Mouse (Mus musculus) heart, embryonic 10.5 days (tissue): Measurements from ENCODE around the gene Pfn1. TPM values are rescaled to one million over a fixed set of nuclear protein-coding genes. Genes with fewer than 3 reads are reported as not detected.

ENCODE experiments used
- DNase-seq: peaks from one replicate; pipeline ENCODE4 v3.0.0-alpha.2; 2017; ENCODE audit warnings: low spot score
- H3K27ac ChIP-seq: fragments of 300-500 bp; sonication (generic); 2 replicates; pipeline ENCODE4 v1.5.1; 2016; ENCODE audit warnings: mild to moderate bottlenecking
- H3K27me3 ChIP-seq: fragments of 300-500 bp; sonication (generic); 2 replicates; pipeline ENCODE4 v1.6.1; 2016; ENCODE audit warnings: mild to moderate bottlenecking; ENCODE audit not compliant: poor library complexity, insufficient read depth, severe bottlenecking
- H3K36me3 ChIP-seq: fragments of 300-500 bp; sonication (generic); 2 replicates; pipeline ENCODE4 v1.6.1; 2016; ENCODE audit warnings: mild to moderate bottlenecking, moderate library complexity
- H3K4me1 ChIP-seq: fragments of 300-500 bp; sonication (generic); 2 replicates; pipeline ENCODE4 v1.6.1; 2016; ENCODE audit warnings: mild to moderate bottlenecking
- H3K4me3 ChIP-seq: fragments of 300-500 bp; sonication (generic); 2 replicates; pipeline ENCODE4 v1.5.1; 2016; ENCODE audit warnings: mild to moderate bottlenecking, moderate library complexity
- H3K9me3 ChIP-seq: fragments of 300-500 bp; sonication (generic); 2 replicates; pipeline ENCODE4 v1.6.1; 2016; ENCODE audit warnings: mild to moderate bottlenecking, moderate library complexity
- whole genome bisulfite sequencing: fragments of 180-500 bp; shearing (Covaris S2); methylation state at CpG from one replicate; pipeline ENCODE4 v1.1.7; 2016; 5-methylcytosine and 5-hydroxymethylcytosine counted together
- polyA plus RNA-seq: library from polyadenylated mRNA; unstranded; fragments of >200 nt; fragmentation: Nextera tagmentation; extraction: Ambion mirVana; gene quantifications from 2 replicates; pipeline ENCODE4 v1.2.1, GENCODE M21; 2016

Gene Pfn1
- polyA plus RNA-seq, 1 experiment from 2014 or later: 2,208 TPM

DNA sequence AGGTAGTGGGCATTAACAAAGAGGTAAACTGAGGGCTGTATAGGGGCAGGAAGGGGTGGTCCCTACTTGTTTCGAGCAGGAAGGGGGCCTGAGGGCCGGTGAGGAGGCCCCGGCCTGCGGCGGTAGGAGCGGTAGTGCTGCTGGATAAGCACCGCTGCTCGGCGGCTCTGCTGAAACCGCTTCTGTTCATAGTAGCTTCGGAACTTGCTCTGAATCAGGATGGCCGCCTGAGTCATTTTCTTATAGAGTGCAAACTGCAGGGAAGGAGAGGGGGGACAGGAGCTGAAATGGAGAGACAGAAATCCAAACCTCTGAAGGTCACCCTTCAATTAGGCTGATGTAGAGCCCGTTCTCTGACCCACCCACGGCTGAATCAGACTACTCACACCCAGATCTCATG lies 16.0 kb upstream of the Pfn1 start:
- H3K27ac ChIP-seq: peak overlapping the region; percentile 96
- H3K4me1 ChIP-seq: peaks cover 41% of the 10 kb centered on the region
- H3K27me3 ChIP-seq: no peaks in the 10 kb centered on the region
- no peaks in the 10 kb centered on the region for H3K9me3 ChIP-seq
- no peak for DNase-seq
- 51% methylated on average over 14 of the region's 14 CpGs for WGBS
- H3K4me3 ChIP-seq: peak overlapping the region; percentile 77
- H3K36me3 ChIP-seq: peaks cover 44% of the 10 kb centered on the region

DNA sequence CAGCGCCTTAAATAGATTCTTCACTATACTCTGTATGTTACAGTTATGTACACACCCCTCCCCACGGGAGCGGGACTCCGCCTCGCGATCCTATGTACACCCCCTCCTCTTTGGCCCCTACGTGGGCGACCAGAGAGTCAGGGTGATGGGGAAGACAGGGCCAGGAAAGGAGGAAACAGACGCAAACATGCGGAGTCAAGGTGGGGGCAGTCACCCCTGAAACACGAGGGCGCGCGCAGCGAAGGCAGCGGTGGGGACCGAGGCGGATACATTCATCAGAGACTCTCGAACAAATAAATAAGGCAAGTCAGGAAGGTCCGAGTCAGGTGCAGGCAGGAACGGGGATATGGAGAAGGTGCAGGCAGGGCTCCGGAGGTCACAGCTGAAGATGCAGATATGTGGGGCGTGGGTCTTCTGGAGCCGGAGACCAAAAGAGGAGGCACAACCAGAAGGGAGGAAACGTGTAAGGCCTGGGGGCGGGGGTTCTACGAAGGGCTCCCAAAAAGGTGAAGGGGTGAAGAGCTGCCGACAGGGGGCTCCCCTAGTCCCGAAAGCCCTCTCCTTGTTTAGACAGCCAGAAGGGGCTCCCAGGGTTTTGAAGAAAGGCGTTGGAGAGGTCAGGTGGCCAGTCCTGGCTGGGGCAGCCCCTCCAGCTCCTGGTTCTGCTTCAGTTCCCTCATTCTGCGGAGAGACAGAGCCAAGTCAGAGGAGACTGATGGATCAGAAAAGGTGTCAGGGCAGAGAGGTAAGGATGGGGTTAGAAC lies 15.3 kb upstream of the Pfn1 start:
- Histone ChIP-seq H3K27ac (peak overlapping the region; percentile 96), H3K27me3 (no peaks in the 10 kb centered on the region), H3K9me3 (no peaks in the 10 kb centered on the region), H3K4me3 (peak overlapping the region; percentile 77), H3K4me1 (peaks cover 41% of the 10 kb centered on the region), H3K36me3 (peaks cover 45% of the 10 kb centered on the region)
- DNase-seq: peak; percentile 94
- under 1% methylated on average over 31 of the region's 31 CpGs for WGBS

GRCm38 (mm10) chr11:70668771-70669505 lies 14.5 kb upstream of the Pfn1 start, which contains the start of gene Spag7:
TSS of gene Spag7 (minus strand) at chr11:70669416.
- peaks cover 42% of the 10 kb centered on the region for H3K4me1 ChIP-seq
- WGBS: under 1% methylated on average over 44 of the region's 44 CpGs
- H3K27me3 ChIP-seq: no peaks in the 10 kb centered on the region
- H3K27ac ChIP-seq: peak within 1 kb of the TSS; percentile 96
- H3K4me3 ChIP-seq: peak within 1 kb of the TSS; percentile 77
- no peaks in the 10 kb centered on the region for H3K9me3 ChIP-seq
- peak; percentile 100 for DNase-seq
- H3K36me3 ChIP-seq: peaks cover 46% of the 10 kb centered on the region

DNA sequence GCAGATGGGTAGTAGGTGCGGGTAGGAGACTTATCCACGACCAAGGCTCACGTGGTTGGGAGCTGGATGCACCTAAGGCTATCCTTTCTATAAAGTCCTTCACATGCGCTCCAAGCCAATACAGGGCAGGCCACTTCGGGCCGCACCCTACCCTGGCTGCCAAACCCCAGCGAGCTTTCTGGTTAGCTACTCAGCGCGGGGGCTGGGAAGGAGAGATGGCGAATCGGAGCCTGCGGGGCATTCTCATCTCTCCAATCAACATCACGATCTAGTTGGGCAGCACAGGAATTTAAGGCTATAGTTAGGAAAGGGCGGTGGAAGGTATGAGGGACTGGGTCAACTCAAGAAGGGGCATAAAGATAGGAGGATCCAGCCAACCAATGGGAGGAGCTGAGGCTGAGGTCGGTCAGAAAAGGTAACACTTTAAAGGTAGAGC lies 13.9 kb upstream of the Pfn1 start:
- H3K36me3 ChIP-seq: peaks cover 47% of the 10 kb centered on the region
- DNase-seq: no peak
- WGBS: 1% methylated on average over 15 of the region's 15 CpGs

DNA sequence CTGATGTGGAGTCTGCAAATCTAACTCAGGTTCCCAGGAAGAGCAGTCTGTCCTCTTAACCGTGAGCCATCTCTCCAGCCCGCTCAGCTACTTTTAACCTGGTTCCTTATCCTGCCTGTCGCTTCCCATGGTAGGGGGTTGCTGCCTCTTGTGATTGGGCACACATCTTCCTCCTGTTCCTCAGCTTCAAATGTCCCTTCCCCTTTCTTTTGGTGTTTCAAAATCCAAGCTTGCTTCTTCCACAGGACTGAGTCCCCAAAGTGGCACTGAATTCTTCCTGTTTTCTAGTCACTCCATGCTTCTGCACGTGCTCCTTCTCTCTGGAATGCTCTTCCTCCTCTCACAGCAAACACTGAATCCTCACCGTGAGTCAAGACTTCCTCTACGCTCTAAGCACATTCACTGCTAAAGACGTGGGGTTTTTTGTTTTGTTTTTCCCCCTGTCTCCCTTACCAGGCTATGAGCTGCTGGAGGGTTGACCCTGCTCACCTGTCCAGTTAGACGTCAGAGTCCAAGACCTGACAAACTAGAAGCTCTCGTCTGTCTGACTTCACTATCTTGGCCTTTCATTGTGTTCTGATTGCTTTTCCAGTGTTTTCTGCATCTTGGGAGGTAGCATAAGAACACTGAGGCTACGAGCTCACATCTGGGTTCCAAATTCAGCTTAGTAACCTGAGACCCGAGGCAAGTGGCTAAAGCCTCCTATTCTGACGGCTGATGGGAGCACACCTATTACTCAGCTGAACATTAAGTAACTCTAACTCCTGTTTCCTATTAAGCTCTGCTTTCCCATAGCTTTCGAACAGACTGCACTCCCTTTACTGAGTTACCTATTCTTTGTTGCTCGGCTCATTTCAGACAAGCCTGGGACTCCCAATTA lies 13.1 kb upstream of the Pfn1 start:
- Histone ChIP-seq H3K27me3 (no peaks in the 10 kb centered on the region), H3K4me3 (peak overlapping the region; percentile 77), H3K36me3 (peaks cover 53% of the 10 kb centered on the region), H3K9me3 (no peaks in the 10 kb centered on the region), H3K27ac (peak overlapping the region; percentile 96), H3K4me1 (peaks cover 44% of the 10 kb centered on the region)
- WGBS: 77% methylated on average over 14 of the region's 14 CpGs
- no peak for DNase-seq

More for the DNA sequence above, 13.9 kb upstream of the Pfn1 start:
- Histone ChIP-seq H3K9me3 (no peaks in the 10 kb centered on the region), H3K4me3 (peak overlapping the region; percentile 77), H3K27me3 (no peaks in the 10 kb centered on the region), H3K27ac (peak overlapping the region; percentile 96), H3K4me1 (peaks cover 44% of the 10 kb centered on the region)

GRCm38 (mm10) chr11:70666687-70667086 lies 12.2 kb upstream of the Pfn1 start:
- H3K4me3 ChIP-seq: no peak overlapping the region
- WGBS: 92% methylated on average over 8 of the region's 8 CpGs
- peaks cover 36% of the 10 kb centered on the region for H3K4me1 ChIP-seq
- H3K9me3 ChIP-seq: no peaks in the 10 kb centered on the region
- DNase-seq: no peak
- no peaks in the 10 kb centered on the region for H3K27me3 ChIP-seq
- H3K36me3 ChIP-seq: peaks cover 56% of the 10 kb centered on the region
- no peak overlapping the region for H3K27ac ChIP-seq

DNA sequence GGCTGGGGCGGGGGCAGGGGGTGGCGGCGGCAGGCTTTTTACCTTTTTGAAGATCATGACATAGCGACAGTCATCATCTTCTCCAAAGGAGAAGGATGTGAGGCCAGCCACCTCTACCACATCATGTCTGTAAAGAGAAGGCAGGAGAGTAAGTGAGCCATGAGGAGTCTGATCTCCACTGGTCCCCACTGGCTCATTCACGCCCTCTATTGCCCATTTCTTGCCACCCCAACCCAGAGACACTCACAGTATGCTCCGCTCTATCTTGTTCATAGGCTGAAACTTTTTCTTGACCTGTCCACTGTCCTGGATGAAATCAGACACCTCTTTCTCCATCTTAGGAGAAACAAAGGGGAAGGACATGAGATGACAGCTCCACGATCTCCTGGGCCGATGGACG lies 10.3 kb upstream of the Pfn1 start:
- Histone ChIP-seq H3K4me1 (peaks cover 27% of the 10 kb centered on the region), H3K4me3 (no peak overlapping the region), H3K27me3 (no peaks in the 10 kb centered on the region), H3K9me3 (no peaks in the 10 kb centered on the region), H3K36me3 (peaks cover 73% of the 10 kb centered on the region), H3K27ac (no peak overlapping the region)
- 90% methylated on average over 9 of the region's 9 CpGs for WGBS
- no peak for DNase-seq

DNA sequence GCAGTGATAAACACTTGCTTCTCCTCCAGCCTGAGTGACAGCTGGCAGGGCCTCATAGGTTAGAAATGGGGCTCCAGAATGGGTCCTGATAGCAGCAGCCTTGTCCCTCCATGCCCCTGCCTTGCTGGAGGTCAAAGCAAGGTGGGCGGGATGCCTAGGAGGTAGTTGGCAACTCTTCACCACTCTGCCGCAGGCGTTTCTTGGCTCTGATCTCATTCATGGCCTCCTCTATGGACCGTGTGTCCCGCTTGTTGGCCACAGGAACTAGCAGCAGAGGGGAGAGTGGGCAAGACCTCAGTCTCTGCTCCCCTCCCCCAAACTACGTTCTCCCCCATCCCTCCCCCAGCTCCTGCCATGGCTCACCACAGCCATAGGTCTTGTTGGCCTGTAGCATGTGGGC lies 9.5 kb upstream of the Pfn1 start:
- peaks cover 80% of the 10 kb centered on the region for H3K36me3 ChIP-seq
- WGBS: 88% methylated on average over 6 of the region's 6 CpGs

DNA sequence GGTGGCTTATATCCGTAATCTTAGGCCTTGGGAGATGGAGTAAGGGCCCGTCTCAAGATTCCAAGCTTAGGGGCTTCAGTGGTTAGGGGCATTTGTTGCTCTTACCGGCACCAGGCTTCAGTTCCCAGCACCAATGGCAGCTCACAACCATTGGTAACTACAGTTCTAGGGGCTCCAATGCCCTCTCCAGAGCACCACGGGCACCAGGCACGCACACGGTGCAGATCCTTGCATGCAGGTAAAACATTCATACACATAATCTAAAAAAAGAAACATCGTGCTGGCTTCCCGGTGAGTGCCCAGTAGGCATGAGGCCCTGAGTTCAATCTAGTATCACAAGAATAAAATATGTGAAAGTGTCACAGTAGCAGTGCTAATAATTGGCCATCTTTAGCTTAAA lies 8.7 kb upstream of the Pfn1 start:
- H3K4me3 ChIP-seq: no peak overlapping the region
- no peak for DNase-seq
- no peaks in the 10 kb centered on the region for H3K9me3 ChIP-seq
- 87% methylated on average over 8 of the region's 8 CpGs for WGBS
- H3K4me1 ChIP-seq: peaks cover 39% of the 10 kb centered on the region
- H3K27me3 ChIP-seq: no peaks in the 10 kb centered on the region
- H3K36me3 ChIP-seq: peaks cover 84% of the 10 kb centered on the region
- no peak overlapping the region for H3K27ac ChIP-seq

More for the DNA sequence above, 9.5 kb upstream of the Pfn1 start:
- Histone ChIP-seq H3K4me3 (no peak overlapping the region), H3K4me1 (peaks cover 32% of the 10 kb centered on the region), H3K27me3 (no peaks in the 10 kb centered on the region), H3K9me3 (no peaks in the 10 kb centered on the region), H3K27ac (no peak overlapping the region)
- DNase-seq: no peak

DNA sequence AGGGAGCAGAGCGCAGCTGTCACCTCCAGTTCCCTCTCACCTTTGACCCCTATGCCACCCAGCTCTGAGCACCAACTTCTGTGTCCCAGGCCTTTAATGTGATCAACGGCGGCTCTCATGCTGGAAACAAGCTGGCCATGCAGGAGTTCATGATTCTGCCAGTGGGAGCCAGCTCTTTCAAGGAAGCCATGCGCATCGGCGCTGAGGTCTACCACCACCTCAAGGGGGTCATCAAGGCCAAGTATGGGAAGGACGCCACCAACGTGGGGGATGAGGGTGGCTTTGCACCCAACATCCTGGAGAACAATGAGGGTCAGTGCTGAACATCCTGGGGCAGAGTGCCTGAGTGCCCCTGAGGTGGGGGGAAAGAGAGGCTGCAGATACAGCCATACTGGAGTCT lies 6.1 kb upstream of the Pfn1 start:
- H3K27me3 ChIP-seq: no peaks in the 10 kb centered on the region
- H3K27ac ChIP-seq: no peak overlapping the region
- no peaks in the 10 kb centered on the region for H3K9me3 ChIP-seq
- H3K36me3 ChIP-seq: peaks cover 72% of the 10 kb centered on the region
- H3K4me3 ChIP-seq: 0 out of 2 replicates have a peak overlapping the region, but pooled peaks have one; percentile 16
- WGBS: 92% methylated on average over 8 of the region's 8 CpGs
- no peak for DNase-seq
- peaks cover 54% of the 10 kb centered on the region for H3K4me1 ChIP-seq

DNA sequence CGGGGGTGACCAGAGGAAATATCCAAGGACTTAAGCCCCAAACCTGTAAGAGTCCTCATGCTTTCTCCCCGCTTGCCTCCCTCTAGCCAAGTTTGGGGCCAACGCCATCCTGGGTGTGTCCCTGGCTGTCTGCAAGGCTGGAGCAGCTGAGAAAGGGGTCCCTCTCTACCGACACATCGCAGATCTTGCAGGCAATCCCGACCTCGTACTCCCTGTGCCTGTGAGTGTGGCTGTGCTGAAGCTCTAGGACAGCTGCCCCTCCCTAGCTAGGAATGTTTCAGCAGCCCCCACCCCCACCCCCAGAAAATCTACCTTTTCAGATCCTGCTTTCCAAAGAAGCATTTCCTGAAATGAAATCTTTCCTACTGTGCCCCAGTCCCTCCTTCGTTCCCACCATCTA lies 4.5 kb upstream of the Pfn1 start:
- Histone ChIP-seq H3K4me3 (0 out of 2 replicates have a peak overlapping the region, but pooled peaks have one; percentile 22), H3K36me3 (peaks cover 56% of the 10 kb centered on the region), H3K27me3 (no peaks in the 10 kb centered on the region), H3K9me3 (no peaks in the 10 kb centered on the region), H3K4me1 (peaks cover 51% of the 10 kb centered on the region), H3K27ac (peak overlapping the region; percentile 97; the same call in 1 of the 2 replicates)
- WGBS: 66% methylated on average over 8 of the region's 8 CpGs
- no peak for DNase-seq

GRCm38 (mm10) chr11:70658521-70658920 lies 4.1 kb upstream of the Pfn1 start:
- H3K27me3 ChIP-seq: no peaks in the 10 kb centered on the region
- peaks cover 49% of the 10 kb centered on the region for H3K4me1 ChIP-seq
- no peaks in the 10 kb centered on the region for H3K9me3 ChIP-seq
- 66% methylated on average over 5 of the region's 5 CpGs for WGBS
- H3K4me3 ChIP-seq: peak overlapping the region; percentile 100
- DNase-seq: no peak
- H3K27ac ChIP-seq: peak overlapping the region; percentile 97
- peaks cover 52% of the 10 kb centered on the region for H3K36me3 ChIP-seq
